Mouse (Mus musculus) adipocyte (in vitro differentiated cells): Measurements from ENCODE around the gene Cyp2ab1.

Experiments used
- DNase-seq: peaks from one replicate; pipeline ENCODE4 v3.0.0-alpha.2; 2016; ENCODE audit warnings: low spot score

Cyp2ab1 gene

DNA sequence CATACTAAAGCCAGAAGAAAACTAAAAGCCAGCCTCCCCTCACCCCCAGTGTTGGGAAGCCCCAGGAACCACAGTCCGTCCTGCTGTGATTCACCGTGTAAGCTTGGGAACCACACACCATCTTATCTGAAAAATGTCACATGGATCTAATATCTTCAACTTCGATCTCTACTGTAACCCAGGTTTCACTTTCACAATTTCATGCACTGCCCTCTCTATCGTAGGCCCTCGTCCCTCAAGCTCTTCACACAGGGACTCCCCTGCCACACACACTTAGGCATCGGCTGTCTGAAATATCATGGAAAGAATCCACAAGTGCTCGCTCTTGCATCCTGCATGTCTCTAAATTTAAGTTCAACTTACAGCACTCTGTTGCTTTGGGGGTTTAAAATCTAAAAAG, 60.1 kb downstream of the Cyp2ab1 start:
- no peak for DNase-seq
